Mouse (Mus musculus): Measurements from ENCODE around the gene Tmem251.

The Tmem251 gene

GRCm38 (mm10) chr12:102709896-102710295, 33.7 kb upstream of the Tmem251 start:
- no peak for DNase-seq (ENCODE audit: low spot score in 2 of 2)

DNA sequence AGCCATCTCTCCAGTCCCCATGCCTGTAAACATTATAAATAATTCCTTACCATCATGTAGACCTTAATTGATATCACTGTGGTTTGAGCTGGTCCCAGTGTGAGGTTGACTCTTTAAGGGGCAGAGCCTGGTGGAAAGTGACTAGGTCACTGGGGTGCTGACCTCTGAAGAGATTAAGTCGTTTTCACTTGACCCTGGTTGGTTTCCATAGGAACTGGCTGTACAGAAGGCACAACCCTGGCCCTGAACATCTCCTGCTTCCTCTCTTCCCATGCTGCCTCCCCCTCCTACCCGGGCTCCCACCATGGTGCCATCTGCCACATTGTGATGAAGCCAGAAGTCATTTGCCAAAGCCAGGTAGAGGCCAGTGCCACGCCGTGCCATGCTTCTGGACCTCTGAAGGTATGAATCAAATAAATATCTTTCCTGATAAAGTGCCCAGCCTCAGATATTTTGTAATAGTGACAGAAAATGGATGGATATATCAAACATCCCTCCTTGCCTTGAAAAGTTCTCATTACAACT, 32.6 kb upstream of the Tmem251 start:
- DNase-seq (ENCODE audit: low spot score in 2 of 2), result no peak

DNA sequence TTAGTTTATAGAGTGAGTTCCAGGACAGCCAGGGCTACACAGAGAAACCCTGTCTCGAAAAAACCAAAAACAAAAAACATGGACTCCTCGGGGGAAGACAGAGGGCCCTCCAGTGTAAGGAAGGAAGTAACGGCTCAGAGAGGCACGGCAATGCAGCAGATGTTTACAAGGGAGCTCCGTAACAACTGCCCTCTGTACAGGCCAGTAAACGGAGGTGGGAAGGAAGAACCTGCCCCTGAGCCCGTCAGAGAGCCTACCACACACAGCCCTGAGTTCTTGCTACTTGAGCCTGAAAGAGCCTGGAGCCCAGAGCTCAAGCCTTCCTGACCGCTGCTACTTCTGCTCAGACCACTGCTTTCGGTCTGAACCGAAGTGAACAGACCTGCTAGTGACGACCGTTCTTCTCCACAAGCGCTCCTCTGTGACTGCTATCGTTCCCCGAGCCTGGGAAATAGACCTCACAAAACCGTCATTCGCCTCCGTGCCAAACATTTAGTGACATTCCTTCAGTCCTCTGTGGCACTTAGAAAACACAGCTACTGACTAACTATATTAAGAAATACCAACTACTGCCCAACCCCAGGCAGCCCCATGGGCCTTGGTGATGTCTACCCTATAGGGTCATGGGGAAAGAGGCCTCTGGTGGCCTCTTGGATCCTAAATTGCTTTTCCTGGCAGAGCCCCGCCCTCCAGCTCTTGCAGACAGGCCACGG, 30.3 kb upstream of the Tmem251 start:
- no peak for DNase-seq (ENCODE audit: low spot score in 2 of 2)

DNA sequence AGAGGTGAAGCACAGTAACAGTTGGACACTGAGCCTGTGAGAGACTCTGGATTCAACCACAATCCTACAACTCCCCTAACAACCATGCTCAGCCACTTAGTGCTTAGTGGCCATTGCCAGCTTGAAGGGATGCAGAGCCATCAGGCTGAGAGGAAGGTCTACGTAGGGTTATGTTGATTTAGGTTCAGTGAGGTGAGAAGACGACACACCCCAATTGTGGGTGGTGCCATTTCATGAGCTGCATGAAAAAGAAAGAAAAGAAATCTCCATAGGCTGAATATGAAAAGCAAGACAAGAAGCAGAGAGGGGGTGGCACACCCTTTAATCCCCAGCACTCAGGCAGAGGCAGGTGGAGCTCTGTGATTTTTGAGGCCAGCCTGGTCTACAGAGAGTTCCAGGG, 29.4 kb upstream of the Tmem251 start:
- no peak for DNase-seq (ENCODE audit: low spot score in 2 of 2)

- no peak for DNase-seq (ENCODE audit: low spot score in 2 of 2)
Observed at GRCm38 (mm10) chr12:102714654-102715395, 28.7 kb upstream of the Tmem251 start.

DNA sequence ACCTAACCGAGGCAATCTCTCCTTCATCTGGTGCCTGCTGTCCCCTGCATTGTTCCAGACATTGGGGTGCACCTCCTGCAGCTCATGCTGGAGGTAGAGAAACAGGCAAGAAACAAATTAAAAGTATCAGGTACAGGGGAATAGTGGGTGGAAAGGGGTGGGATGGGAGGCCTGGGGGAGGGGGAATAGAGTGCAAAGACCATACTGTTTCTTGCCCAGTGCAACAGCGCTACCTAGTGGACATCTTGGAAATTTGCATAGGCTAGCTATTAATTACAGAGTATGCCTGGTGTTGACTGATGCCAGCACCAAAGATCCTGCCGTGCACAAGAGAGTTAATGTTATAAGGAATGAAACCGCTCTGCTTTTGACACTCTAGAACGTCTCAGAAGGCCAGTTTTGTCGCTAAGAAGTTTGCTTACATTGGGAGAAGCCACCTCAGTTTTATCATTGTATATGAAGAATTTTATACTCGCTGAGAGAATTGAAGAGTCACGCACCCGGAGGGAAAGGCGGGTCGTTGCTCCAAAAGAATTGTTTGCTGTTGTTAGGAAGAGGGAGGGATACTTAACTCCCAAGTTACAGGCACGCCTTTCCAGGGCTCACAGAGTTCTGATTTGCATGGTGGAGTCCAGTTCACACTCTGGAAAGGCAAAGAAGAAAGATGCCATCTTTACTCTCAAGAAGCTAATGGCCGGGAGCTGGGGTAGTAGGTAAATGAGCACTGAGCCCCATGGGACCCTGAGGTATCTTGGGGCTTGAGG, 23.8 kb upstream of the Tmem251 start:
- no peak for DNase-seq (ENCODE audit: low spot score in 2 of 2)

DNA sequence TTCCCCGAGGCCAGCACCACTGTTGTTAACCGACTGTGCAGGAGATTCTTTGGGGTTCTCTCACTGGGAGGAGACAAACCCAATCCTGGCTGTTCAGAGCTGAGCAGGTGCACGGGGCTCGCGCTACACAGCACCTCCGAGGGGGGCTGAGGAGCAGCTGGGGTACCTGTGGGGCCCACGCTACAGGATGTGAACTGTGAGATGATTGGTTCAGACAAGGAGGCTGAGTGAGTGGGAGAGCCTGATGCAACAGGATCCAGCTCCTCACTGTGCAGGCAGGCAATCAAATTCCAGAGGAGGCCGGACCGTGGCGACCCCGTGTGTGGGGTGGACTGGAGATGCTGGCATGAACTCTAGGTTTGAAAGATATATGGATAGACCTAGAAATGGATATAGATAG, 21.1 kb upstream of the Tmem251 start:
- DNase-seq (ENCODE audit: low spot score in 2 of 2), result no peak

DNA sequence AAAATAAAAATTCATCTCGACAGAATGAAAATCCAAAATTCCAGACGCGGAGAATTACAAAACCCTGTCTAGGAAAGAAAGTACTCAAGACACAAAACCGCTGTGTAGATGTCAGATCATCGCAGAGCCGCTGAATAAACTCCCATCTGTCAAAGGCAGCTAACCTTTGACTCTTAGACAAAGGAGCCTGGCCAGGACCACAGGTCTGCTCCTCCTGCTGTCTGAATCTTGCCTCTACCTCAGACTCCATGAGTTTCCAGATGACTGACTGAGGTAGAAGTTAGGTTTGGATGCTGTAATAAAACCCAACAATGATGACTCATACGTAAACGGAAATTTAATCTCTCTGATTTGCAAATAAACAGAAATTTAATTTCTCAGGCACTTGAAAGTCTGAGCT, 20.6 kb upstream of the Tmem251 start:
- DNase-seq (ENCODE audit: low spot score in 2 of 2), result no peak

DNA sequence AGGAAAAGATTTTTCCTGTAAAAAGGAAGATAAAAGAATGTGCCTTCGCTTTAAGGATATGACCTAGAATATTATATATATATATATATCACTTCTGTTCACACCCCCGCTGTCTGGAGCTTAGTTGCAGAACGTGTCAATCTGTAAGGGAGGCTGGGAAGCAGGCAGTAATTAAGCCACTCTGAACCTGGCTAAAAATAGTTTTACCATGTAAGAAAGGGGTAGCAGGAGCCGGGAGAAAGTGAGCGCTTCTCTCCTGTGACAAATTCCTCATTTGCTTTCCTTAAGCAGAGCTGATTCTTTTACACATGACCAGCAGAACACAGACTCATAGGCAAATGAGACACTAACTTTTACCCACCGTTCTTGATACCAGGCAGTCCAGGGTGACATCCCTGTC, 19.7 kb upstream of the Tmem251 start:
- peak in 1 of 2 experiments; percentile 71 for DNase-seq (ENCODE audit: low spot score in 2 of 2)

DNA sequence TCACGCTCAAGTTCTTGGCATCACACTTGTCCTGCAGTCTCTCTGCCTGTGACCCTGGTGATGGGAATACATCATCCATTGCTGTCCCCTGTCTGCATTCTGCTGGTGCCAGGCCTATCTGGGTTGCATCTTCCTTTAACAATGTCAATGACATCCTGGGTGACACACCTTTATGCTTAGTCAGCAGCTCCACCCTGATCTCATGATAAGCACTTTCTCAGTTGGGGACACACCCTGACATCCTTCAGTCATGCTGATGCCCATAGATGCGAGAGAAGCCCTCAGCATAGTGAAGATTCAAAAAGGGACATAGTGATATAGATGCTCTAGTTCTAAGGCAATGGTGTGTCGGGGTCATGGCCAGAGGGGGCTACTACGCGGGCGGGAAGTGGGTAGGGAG, 18.4 kb upstream of the Tmem251 start:
- DNase-seq (ENCODE audit: low spot score in 2 of 2), result no peak

GRCm38 (mm10) chr12:102725761-102726175, 17.8 kb upstream of the Tmem251 start:
- no peak for DNase-seq (ENCODE audit: low spot score in 2 of 2)

DNA sequence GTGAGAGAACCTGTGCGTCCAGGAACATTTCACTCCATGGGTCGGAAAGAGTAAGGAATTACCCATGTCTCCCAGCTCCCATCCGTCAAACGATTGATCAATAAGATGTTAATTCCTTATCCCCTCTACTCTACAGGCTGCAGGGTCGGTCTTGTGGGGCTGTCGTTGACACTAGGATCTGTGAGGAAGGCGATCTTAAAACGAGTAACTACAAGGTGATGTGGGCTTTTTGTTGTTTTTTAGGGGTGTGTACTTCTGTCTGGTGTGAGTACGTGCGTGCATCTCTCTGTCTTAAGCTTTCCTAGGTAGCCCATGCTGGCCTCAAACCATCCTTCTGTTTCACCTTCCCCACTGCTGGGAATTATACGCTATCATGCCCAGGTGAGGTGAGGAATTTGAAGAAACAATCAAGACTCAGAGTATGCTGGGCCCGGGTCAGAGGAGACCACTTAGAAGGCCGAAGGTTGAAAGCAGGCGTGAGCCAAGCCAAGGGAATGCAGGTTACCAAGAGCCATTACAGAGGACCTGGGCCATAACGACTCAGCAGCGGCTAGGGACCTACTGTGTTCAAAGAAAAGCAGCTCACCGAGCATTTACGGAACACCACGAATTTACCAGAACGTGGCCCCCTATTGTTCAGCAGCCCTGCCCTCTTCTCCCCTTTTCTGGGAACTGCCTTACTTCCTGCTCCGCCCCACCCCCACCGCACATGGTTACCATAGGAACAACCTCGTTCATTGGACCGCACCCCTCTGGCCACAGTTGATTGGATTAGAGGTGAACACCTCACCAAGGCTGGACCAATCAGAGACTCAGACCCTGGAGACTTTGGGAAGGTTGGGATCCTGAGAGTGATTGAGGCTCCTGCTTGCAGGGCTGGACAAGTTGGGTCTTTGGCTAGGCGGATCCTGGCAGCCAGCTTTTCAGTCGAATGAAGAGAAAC, 13.4 kb upstream of the Tmem251 start:
- peak in 1 of 2 experiments; percentile 79 for DNase-seq (ENCODE audit: low spot score in 2 of 2)

DNA sequence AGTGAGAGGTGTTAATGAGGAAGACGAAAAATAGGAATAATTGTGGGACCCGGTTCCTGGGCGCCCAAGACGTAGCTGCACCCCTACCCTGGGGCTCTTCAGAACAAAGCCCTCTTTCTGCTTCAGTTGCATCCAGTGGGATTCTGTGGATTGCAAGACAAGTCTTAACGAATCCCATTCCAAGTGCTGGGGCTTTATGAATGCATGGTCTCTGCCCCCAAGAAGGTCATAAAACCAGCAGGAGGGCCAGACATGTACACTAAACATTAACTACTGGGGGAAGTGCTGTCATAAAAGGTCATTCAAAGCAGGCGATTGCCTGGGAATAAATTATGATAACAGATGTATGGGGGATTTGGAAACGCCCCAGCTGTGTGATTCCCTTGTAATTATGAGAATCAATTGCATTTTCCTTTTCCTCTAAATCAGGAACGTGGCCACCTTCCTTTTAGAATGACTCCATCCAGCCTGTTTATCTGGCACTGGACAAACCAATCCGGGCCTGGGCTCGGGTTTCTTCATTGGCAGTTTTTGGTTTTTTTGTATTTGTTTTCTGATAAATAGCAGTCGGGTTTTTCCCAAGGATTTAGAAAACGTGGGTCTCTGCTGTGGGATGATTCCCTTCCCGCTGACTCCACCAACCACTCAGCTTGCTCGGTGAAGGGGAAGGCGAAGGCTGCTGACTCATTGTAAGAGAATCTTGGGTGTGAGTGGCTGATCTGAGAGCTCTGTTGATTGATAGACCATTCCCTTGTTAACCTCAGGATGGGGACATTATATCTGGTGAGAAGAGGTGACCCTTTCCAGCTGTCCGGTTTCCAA, 12.6 kb upstream of the Tmem251 start:
- no peak for DNase-seq (ENCODE audit: low spot score in 2 of 2)

DNA sequence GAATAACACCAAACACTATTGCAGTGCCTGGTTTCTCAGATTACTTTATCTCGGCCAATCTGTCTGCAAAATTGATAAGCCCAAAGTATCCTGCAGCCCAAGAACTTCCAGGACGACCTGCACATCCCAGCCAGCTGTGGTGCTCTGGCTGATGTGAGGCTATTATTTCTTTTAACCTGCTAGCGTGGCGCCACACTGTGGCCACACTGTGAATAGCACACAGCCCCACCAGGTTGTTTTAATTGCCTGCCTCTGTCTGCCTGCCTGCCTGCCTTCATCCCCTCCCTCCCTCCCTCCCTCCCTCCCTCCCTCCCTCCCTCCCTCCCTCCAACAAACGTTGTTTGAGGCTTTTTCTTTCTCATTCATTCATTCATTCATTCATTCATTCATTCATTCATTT, 10.2 kb upstream of the Tmem251 start:
- peak in 1 of 2 experiments; percentile 38 for DNase-seq (ENCODE audit: low spot score in 2 of 2)

DNA sequence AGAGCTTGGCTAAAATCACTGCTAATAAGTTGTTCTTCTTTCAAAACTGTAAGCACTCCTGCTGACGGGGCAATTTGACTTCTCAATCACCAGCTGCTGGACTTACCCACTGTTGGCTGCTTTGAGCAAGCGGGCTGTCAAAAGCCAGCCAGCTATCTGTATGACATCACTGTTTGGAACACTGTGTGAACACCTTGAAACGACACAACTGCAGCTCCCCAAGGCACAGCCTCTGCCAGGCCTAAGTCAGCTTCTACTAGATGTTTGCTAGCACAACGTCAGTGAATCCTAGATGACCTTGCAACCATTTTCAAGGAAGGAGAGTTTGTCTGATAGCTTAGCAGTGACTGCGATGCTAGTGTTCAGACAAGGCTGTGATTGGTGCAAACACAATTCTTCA, 4.5 kb upstream of the Tmem251 start:
- DNase-seq (ENCODE audit: low spot score in 2 of 2), result no peak

DNA sequence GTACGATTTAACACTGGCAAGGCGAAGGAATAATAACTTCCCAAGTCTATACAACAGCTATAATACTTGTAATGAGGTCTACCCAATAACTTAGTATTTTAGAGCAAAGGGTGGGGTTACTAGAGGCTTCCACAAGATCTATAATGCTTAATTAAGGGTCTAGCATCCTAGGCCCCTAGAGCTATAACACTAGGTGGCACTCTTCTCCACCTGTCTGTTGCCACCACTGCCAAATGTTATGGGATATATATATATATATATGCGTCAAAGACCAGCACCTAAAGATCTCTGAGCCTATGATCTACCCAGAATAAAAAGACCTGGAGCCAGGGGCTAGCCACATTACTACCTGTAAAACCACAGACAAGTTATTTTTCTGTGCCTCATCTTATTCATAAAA, 3.3 kb upstream of the Tmem251 start:
- no peak for DNase-seq (ENCODE audit: low spot score in 2 of 2)

- DNase-seq (ENCODE audit: low spot score in 2 of 2), result no peak
Observed at GRCm38 (mm10) chr12:102742056-102742455, 1.5 kb upstream of the Tmem251 start.

DNA sequence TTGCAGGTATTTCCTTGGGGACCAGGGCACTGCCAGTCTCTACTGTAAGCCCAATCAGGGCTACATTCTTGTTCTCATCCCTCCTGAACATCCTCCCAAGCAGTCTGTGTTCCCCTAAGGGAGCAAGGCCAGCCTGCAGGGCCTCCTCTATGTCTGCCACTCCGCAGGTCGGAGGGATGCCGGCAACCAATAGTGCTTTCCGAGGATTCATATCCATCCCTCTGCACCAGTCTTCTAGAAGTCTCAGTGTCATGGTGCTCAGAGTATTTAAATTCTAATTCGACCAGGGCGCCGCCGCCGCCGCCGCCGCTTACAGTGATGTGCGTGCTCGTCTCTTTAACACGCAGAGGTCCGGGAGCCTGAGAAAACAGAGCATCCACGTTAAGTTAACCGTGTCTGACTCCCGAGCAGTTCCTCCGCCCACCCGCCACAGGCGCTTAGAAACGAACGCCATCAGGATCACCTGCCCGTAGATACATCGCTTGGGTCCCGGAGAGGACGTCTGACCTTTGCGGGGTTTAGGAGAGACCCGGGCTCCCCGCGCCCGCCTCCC, 450 bp upstream of the Tmem251 start:
- no peak for DNase-seq (ENCODE audit: low spot score in 2 of 2)

DNA sequence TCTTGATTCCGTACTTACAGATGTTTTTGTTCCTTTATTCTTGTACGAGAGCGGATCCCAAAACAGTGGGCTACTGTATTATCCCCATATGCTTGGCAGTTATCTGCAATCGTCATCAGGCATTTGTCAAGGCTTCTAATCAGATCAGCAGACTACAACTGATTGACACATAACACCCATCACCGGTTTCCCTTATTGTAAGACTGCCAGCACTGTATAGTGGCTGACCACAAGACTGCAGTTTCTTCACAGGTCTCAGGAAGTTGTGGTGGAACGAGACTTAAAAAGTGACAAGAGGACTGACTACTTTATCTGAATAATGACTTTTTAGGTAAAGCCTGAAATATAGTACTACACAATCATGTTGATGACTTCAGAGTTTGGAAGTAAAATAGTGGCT, 1.3 kb downstream of the Tmem251 start:
- DNase-seq (ENCODE audit: low spot score in 2 of 2), result no peak

DNA sequence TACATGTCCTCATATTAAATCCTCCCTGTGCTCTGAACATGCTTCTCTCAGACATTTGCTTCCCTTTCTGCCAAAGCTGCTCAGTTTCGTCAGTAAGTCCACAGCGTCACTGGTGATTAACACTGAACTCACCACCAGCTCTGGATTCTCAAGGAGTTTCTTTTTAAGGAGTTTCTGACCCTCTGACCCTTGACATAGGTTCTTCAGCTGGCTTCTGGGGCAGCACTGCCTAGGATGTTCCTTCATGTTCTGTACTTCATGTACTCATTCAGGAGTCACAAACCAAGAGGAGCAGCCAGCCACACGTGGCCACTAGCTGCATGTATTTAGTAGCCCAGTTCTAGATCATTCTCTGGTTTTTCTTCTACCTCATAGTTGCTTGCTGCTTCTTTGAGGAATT, 4.7 kb downstream of the Tmem251 start:
- DNase-seq (ENCODE audit: low spot score in 2 of 2), result no peak

All from frontal cortex, postnatal 36 days (tissue).